Mouse (Mus musculus): ENCODE measurements at regions not wholly inside any gene's neighbourhood (a gene's known extent, or its start where the extent isn't known, plus 50 kb on each side); places are given as distances from the start of the nearest gene placed in this dataset.

GRCm38 (mm10) chr2:50654221-50654952 is 357.8 kb upstream of the Mmadhc start:
- no peak for DNase-seq (ENCODE audit: low read depth, low spot score)

GRCm38 (mm10) chr2:50653121-50653615 is 356.6 kb upstream of the Mmadhc start:
- no peak for DNase-seq (ENCODE audit: low read depth, low spot score)

DNA sequence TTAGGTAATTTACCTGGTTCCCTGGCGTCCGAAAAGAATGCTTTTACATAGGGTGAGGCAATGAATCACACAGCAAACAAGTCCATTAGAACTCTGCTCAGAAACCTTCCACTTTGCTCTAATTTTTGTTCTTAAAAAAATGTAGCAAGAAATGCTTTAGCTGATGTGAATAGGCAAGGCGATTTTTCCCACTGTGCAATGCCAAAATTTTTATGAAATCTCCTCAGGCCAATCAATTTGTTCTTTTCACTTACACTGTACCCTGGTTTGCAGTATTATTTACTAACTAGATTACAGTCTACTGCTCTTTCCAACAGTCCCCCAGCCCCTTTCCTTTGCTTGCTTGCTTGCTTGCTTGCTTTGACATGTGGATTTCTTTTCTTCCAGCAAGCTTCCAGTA is 353.1 kb upstream of the Mmadhc start:
- DNase-seq (ENCODE audit: low read depth, low spot score) = no peak

- no peak for DNase-seq (ENCODE audit: low read depth, low spot score)
These were observed 346.6 kb upstream of the Mmadhc start for GRCm38 (mm10) chr2:50643219-50643618.

DNA sequence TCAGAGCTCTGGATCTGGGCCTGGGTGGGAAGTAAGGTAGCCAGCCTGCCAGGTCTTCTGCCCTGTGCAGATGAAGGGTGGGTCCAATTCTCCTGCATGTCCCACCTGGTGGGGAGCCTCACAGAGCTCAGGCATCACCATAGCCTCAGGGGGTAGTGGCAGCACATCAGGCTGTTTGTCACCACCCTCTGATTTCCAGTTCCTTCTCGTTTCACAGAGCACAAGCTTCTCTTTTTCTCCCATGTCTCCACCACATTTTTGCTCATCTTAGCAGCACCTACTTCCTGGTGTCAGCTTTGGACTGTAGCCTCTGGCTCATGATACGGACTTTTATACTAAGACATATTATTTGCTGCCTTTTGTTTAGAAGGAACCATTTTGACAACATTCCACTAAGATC is 345.6 kb upstream of the Mmadhc start:
- no peak for DNase-seq (ENCODE audit: low read depth, low spot score)

DNA sequence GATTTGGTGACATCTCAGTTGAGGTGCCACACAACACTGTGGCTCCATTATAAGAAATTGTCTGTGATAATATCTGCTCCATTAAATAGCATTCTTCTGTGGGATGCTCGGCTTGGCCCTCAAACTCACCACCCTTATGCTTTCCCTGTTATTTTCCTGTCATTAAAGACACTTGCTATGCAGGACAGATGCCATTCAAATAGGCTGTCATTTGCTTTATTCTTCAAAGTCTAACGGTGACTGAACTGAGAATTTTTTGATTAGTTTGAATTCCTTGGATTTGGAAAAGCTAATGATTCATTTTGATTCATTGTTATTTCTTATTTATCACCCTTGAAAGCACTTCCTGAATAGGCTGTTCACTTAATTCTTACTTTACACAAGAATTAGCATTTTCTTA is 339.3 kb upstream of the Mmadhc start:
- DNase-seq (ENCODE audit: low read depth, low spot score) = no peak

- no peak for DNase-seq (ENCODE audit: low read depth, low spot score)
These were observed 335.2 kb upstream of the Mmadhc start for GRCm38 (mm10) chr2:50631786-50632185.

DNA sequence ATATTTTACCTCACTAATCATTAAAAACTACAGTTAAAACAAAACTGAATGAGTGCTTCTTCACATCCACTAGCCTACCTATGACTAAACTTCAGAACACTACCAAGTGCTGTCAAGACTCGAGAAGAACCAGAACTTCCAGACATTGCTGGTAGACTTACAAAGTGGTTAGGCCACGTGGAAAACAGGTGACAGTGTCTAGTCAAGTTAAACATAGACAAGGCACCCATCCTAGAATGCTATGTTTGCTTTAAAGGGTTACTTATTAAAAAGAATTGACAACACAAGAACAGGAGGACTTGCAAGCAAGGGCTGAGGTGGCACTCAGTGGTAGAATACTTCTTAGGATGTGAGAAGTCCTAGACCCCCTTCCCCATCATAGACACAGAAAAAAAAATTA is 330.9 kb upstream of the Mmadhc start:
- DNase-seq (ENCODE audit: low read depth, low spot score) = no peak

- no peak for DNase-seq (ENCODE audit: low read depth, low spot score)
These were observed 328.7 kb upstream of the Mmadhc start for GRCm38 (mm10) chr2:50625233-50625749.

DNA sequence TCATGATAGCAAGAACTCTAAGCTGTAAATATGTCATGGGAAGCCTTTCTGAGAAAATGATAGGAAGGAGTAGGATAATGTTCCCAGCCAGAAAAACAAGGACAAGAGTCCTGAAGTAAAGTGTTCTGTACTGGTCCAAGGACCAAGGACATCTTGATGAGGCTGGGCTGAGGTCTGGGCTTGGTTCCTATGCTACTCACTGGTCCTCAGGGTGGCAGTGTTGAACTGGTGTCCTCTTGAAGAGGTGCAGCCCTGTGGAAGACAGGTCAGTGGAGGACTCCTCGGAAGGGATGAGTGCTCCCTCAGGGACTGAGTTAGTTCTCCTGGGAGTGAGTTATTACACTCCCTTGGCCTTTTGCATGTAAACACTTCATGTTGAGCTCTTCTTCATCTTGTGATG is 312.5 kb upstream of the Mmadhc start:
- no peak for DNase-seq (ENCODE audit: low read depth, low spot score)

GRCm38 (mm10) chr2:50589195-50589594 is 292.6 kb upstream of the Mmadhc start:
- no peak for DNase-seq (ENCODE audit: low read depth, low spot score)

GRCm38 (mm10) chr2:50588652-50589051 is 292.1 kb upstream of the Mmadhc start:
- DNase-seq (ENCODE audit: low read depth, low spot score) = no peak

DNA sequence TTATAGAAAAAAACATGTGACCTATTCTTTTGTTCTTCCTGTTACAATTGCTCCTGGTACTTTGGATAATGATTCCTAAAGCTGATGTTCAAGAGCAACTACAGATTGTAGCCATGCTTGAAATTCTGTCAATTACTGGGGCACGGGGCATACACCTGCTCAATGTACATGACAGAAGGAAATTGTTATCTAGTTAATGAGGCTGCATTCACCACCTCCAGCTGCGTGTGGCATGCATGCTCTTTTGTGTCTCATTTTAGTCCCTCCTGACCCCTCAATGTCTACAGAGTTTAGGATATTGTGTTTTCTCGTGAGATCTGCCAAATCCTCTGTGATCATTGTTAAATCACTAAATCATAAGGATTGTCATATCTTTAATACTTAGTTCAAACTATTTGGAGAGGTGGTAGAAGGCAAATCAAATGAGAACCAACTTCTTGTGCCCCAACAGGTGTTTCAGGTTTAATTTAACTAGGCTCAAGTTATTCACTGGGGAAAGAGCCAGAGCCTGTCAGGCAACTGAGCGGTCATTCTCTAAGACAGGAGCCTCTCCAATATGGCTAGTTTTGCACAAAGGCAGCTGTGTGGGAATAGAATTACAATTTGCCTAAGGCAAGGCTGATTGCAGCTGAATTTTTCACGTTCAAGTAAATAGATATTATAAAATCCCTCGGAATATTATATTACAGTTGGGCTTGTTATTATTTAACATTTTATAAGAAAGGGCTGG is 289.9 kb upstream of the Mmadhc start:
- DNase-seq (ENCODE audit: low read depth, low spot score) = no peak

GRCm38 (mm10) chr2:50579620-50580019 is 283.0 kb upstream of the Mmadhc start:
- no peak for DNase-seq (ENCODE audit: low read depth, low spot score)

GRCm38 (mm10) chr2:50578278-50579043 is 281.9 kb upstream of the Mmadhc start:
- no peak for DNase-seq (ENCODE audit: low read depth, low spot score)

DNA sequence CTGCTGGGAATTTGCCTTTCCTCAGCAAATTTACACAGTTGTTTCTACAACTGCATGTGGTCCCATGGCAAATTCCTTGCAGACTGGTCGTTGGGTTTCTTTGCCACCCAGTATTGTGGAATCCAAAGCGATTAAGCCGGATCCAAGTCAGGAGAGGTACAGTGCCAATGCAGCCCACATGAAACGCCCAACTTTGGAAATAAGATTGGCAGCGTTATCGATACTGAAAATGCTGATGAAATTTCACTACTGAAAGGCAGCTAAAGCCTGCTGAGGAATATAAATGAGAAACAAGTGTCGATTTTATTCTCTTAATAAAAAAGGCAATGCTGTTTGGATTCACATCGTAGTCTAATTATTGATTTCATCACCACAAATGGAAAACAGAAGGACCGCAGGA is 281.1 kb upstream of the Mmadhc start:
- no peak for DNase-seq (ENCODE audit: low read depth, low spot score)

GRCm38 (mm10) chr2:50573455-50573854 is 276.9 kb upstream of the Mmadhc start:
- DNase-seq (ENCODE audit: low read depth, low spot score) = no peak

DNA sequence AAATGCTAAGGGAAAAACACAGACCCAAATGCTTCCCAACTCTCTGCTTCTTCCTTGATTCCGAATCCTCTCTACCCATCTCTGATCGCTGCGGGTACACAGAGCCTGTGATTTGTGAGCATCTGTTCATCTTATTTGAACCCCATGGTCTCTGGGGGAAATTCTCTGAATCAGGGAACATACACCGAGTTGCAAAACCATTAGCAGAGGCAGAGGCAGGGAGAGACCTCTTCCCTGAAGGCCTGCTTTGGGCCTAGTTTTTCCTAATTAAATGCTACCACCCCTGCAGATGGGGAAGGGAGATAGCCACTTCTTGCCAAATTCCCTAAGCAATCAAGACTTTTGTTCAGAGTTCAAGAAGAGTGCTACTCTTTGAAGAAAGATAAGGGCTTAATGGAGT is 274.4 kb upstream of the Mmadhc start:
- no peak for DNase-seq (ENCODE audit: low read depth, low spot score)

- DNase-seq (ENCODE audit: low read depth, low spot score) = no peak
These were observed 273.1 kb upstream of the Mmadhc start for GRCm38 (mm10) chr2:50569502-50570285.

DNA sequence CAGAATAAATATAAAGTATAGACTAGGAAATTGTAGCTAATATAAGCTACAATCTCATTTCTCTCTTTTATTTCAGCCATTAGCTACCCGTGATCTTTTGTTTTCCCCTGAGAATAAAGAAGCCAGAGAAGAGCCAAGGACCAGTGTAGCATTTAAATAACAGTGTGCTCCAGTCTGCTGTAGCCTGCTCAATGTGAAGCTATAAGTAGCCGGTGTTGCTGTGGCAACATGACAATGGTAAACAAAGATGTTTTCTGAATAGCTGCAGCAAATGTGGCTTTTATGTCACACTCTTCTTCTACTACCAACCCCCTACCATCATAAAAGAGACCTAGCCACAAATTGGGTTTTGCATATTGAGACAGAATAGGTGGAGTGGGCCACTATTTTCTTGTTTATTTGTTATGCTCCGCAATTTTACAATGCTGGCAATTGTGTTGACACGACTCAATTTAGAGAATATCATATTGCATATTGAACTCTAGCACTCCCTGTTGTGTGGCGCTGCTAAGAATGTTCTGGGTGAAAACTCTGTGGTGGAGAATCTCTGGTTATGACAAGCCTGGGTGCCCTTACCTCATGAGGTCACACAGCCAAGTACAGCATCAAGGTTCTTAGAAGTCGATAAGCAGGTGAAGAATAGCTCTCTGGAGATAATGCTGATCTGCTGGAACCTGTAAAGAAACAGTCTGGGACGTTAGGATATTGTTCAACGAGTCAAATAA is 272.3 kb upstream of the Mmadhc start:
- DNase-seq (ENCODE audit: low read depth, low spot score) = no peak

DNA sequence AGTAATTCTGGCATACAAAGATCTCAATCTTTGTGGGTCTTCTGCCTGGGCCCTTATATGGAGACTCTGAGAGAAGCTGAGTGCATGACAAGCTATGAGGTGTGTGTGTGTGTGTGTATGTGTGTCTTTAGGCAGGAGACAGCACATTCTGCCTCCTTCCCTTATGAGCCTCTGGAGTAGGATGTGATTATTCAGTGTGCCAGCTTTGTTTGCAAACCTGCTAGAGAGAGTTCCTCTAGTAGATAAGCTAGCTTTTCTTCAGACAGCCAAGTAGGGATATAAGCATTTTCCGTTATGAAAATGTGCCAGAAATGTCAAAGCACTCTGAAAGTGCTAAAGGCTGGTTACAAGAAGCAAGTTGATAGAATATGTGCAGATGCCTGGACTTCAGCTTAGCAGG is 270.9 kb upstream of the Mmadhc start:
- no peak for DNase-seq (ENCODE audit: low read depth, low spot score)
